Mouse (Mus musculus) hindbrain, embryonic 16.5 days (tissue): Measurements from ENCODE around the gene Hnrnpul1. TPM values are rescaled to one million over a fixed set of nuclear protein-coding genes. Genes with fewer than 3 reads are reported as not detected.

Source experiments
- ATAC-seq: fragments of 200-750 bp; cut with Nextera tagmentation; 2 replicates; pipeline ENCODE4 v1.8.0; 2017; ENCODE audit warnings: moderate TSS enrichment, moderate library complexity
- H3K27ac ChIP-seq: fragments of 300-500 bp; sonication (generic); 2 replicates; pipeline ENCODE4 v1.5.1; 2014; ENCODE audit warnings: low read depth, mild to moderate bottlenecking, control low read depth, low read length, moderate library complexity
- H3K27me3 ChIP-seq: fragments of 300-500 bp; sonication (generic); replicated peaks from 2 replicates; pipeline ENCODE4 v1.6.1; 2014; ENCODE audit warnings: low read length; ENCODE audit not compliant: control insufficient read depth, insufficient read depth
- H3K36me3 ChIP-seq: fragments of 300-500 bp; sonication (generic); 2 replicates; pipeline ENCODE4 v1.6.1; 2014; ENCODE audit warnings: mild to moderate bottlenecking, low read length, moderate library complexity, mixed read lengths; ENCODE audit not compliant: control insufficient read depth, insufficient read depth
- H3K4me1 ChIP-seq: fragments of 300-500 bp; sonication (generic); 2 replicates; pipeline ENCODE4 v1.6.1; 2014; ENCODE audit warnings: low read depth, low read length; ENCODE audit not compliant: control insufficient read depth, insufficient read depth
- H3K4me2 ChIP-seq: fragments of 300-500 bp; sonication (generic); 2 replicates; pipeline ENCODE4 v1.6.1; 2014; ENCODE audit warnings: mild to moderate bottlenecking, low read length, control low read depth, moderate library complexity
- H3K4me3 ChIP-seq: fragments of 300-500 bp; sonication (generic); 2 replicates; pipeline ENCODE4 v1.5.1; 2014; ENCODE audit warnings: mild to moderate bottlenecking, low read length, control low read depth, moderate library complexity
- H3K9ac ChIP-seq: fragments of 300-500 bp; sonication (generic); 2 replicates; pipeline ENCODE4 v1.6.1; 2014; ENCODE audit warnings: low read depth, mild to moderate bottlenecking, control low read depth, low read length, moderate library complexity
- H3K9me3 ChIP-seq: fragments of 300-500 bp; sonication (generic); 2 replicates; pipeline ENCODE4 v1.6.1; 2014; ENCODE audit warnings: mild to moderate bottlenecking, low read length, moderate library complexity; ENCODE audit not compliant: control insufficient read depth
- WGBS: fragments of 180-500 bp; shearing (Covaris S2); extraction: QIAGEN DNeasy Blood & Tissue Kit; methylation state at CpG from one replicate; pipeline ENCODE4 v1.1.7; 2014; 5-methylcytosine and 5-hydroxymethylcytosine counted together
- polyA plus RNA-seq: library from polyadenylated mRNA; unstranded; fragments of >200 nt; fragmentation: Nextera tagmentation; extraction: Ambion mirVana; gene quantifications from 2 replicates; pipeline ENCODE4 v1.2.1, GENCODE M21; 2015

Gene Hnrnpul1
- polyA plus RNA-seq, 1 experiment from 2014 or later: 32.3 TPM

GRCm38 (mm10) chr7:25672442-25672841, 82.1 kb downstream of the Hnrnpul1 start:
- WGBS: 62% methylated on average over 4 of the region's 4 CpGs
- peaks cover 7% of the 10 kb centered on the region; the same call in 1 of the 2 replicates for H3K27me3 ChIP-seq
- peaks cover 7% of the 10 kb centered on the region for H3K36me3 ChIP-seq
- no peak overlapping the region for H3K9ac ChIP-seq
- H3K27ac ChIP-seq: no peak overlapping the region
- ATAC-seq: no peak
- no peak overlapping the region for H3K4me2 ChIP-seq
- H3K9me3 ChIP-seq: no peaks in the 10 kb centered on the region
- H3K4me3 ChIP-seq: no peak overlapping the region
- peaks cover 4% of the 10 kb centered on the region; the same call in 1 of the 2 replicates for H3K4me1 ChIP-seq

DNA sequence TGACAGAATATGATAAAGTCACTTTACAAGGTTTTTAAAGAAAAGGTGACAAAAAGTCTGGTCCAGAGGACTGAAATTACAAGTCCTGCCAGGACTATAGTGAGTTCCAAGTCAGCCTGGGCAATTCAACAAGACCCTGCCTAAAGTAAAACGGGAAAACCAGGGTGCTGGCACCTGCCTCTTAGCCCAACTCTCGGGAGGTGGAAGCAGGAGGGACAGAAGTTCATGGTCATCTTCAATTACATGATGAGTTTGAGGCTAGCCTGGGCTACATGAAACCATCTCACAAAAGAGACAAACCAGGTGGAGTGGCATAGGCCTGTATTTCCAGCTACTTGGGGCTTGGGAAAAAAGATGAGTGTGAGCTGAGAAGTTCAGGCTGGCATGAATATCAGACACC, 82.9 kb downstream of the Hnrnpul1 start:
- Histone ChIP-seq H3K4me3 (no peak overlapping the region), H3K27me3 (peaks cover 7% of the 10 kb centered on the region; the same call in 1 of the 2 replicates), H3K27ac (no peak overlapping the region), H3K4me1 (peaks cover 4% of the 10 kb centered on the region; the same call in 1 of the 2 replicates), H3K9ac (no peak overlapping the region), H3K9me3 (no peaks in the 10 kb centered on the region), H3K4me2 (no peak overlapping the region), H3K36me3 (peaks cover 7% of the 10 kb centered on the region)
- ATAC-seq: no peak
- 79% methylated on average over 2 of the region's 2 CpGs for WGBS

Other genes with a start within 250 kb of the Hnrnpul1 start
- gene Ceacam2, start 214.9 kb downstream of the Hnrnpul1 start, polyA plus RNA-seq: 0.05 and 0.16 TPM in 2 replicates
- not detected in 2 replicates for gene Erich4, start 138.9 kb downstream of the Hnrnpul1 start, polyA plus RNA-seq
- 51.4 and 52.0 TPM in 2 replicates for gene Dmac2, start 135.3 kb downstream of the Hnrnpul1 start, polyA plus RNA-seq
- gene B3gnt8, start 128.1 kb downstream of the Hnrnpul1 start, polyA plus RNA-seq: 0.89 and 1.1 TPM in 2 replicates
- gene Bckdha, start 95.8 kb downstream of the Hnrnpul1 start, polyA plus RNA-seq: 46.8 and 51.8 TPM in 2 replicates
- gene Exosc5, start 95.6 kb downstream of the Hnrnpul1 start, polyA plus RNA-seq: 39.5 and 42.9 TPM in 2 replicates
- 101 and 129 TPM in 2 replicates for gene Tmem91, start 79.6 kb downstream of the Hnrnpul1 start, polyA plus RNA-seq
- gene B9d2, start 74.0 kb downstream of the Hnrnpul1 start, polyA plus RNA-seq: 48.4 and 49.8 TPM in 2 replicates
- 0.63 and 1.2 TPM in 2 replicates for gene Tgfb1, start 67.8 kb downstream of the Hnrnpul1 start, polyA plus RNA-seq
- gene Ccdc97, start 35.7 kb downstream of the Hnrnpul1 start, polyA plus RNA-seq: 29.3 and 40.1 TPM in 2 replicates
- 18.1 and 25.5 TPM in 2 replicates for gene Axl, start 33.9 kb upstream of the Hnrnpul1 start, polyA plus RNA-seq
- 4.1 and 4.6 TPM in 2 replicates for gene Cyp2s1, start 62.2 kb upstream of the Hnrnpul1 start, polyA plus RNA-seq
- not detected in 2 replicates for gene Cyp2b10, start 142.9 kb upstream of the Hnrnpul1 start, polyA plus RNA-seq